Mouse (Mus musculus): ENCODE data around the gene Rgs6. TPM values are rescaled to one million over a fixed set of nuclear protein-coding genes. Genes with fewer than 3 reads are reported as not detected.

Rgs6 gene
- polyA plus RNA-seq, 1 experiment: 8.0 TPM

DNA sequence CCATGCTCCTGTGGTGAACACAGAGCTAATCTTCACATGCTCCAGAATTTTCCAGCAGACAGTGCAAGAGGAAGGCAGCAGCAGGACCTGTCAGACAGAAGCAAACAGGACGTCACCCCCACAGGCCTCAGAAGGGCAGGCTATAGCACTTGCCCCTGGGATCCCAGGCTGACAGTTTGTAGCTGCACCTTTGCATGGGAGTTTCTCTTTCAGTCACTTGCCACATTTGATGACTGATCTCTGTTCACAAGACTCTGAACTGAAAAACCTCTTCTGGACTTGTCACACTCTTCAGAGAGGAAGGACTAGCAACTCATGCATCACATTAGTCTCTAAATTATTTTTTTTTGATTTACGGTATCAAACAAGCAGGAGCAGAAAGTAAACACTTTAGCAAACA, 126.2 kb downstream of the Rgs6 start:
- DNase-seq (ENCODE audit: low read depth): no peak
- TF ChIP-seq CTCF (IDR thresholded peaks at IDR 0.05; ENCODE audit: borderline replicate concordance, extremely low read depth, insufficient read depth, insufficient read length): no peak
- TF ChIP-seq POLR2A (IDR thresholded peaks at IDR 0.05; ENCODE audit: borderline replicate concordance, extremely low read depth, insufficient read depth, insufficient read length, poor library complexity, severe bottlenecking): no peak

DNA sequence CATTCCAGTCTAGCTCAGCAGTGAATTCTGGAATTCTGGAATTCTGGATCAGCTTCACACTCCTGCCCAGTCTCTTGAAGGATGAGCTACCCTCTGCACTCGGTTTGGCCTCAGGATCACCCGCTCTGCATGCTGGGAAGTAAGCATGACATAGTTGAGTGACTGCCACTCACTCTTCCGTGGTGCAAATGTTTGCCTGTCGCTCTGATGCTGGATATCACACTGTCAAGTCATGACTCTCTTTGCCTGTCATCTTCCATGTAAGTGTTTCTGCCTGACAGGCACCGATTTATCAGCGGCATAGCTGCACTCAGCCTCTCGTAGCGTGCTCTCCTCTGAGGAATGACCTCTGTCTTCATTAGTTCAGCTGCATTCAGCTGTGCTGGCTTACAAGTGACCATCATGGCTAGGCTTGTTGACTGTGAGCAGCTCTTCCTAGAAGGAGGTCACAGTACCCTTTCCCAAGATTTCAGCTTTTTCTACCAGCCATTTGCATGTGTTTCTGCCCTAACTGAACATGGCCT, 135.0 kb downstream of the Rgs6 start:
- no peak for TF ChIP-seq POLR2A (IDR thresholded peaks at IDR 0.05; ENCODE audit: borderline replicate concordance, extremely low read depth, insufficient read depth, insufficient read length, poor library complexity, severe bottlenecking)
- TF ChIP-seq CTCF (IDR thresholded peaks at IDR 0.05; ENCODE audit: borderline replicate concordance, extremely low read depth, insufficient read depth, insufficient read length): no peak

DNA sequence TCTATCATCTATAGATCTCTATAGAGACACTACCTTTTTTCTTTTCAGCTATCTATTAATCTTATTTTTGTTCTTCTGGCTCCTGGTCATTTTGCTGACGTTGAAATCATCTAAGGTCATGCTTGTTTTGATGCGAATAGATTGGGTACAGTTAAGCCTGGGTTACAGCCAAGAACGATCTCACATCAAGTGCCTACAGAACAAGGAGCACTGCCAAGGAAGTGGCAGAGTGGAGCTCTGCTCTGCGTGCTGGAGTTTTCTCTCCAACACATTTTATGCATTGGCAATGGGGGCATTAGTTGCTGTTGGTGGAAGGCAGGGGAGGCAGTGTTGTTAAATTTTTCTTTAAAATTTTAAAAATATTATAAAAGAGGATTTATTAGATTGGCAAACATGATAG, 138.2 kb downstream of the Rgs6 start:
- TF ChIP-seq POLR2A (IDR thresholded peaks at IDR 0.05; ENCODE audit: borderline replicate concordance, extremely low read depth, insufficient read depth, insufficient read length, poor library complexity, severe bottlenecking) (no peak), CTCF (IDR thresholded peaks at IDR 0.05; ENCODE audit: borderline replicate concordance, extremely low read depth, insufficient read depth, insufficient read length) (no peak)
- DNase-seq (ENCODE audit: low read depth): peak; percentile 62

More for the DNA sequence above, 135.0 kb downstream of the Rgs6 start:
- DNase-seq (ENCODE audit: low read depth): no peak

DNA sequence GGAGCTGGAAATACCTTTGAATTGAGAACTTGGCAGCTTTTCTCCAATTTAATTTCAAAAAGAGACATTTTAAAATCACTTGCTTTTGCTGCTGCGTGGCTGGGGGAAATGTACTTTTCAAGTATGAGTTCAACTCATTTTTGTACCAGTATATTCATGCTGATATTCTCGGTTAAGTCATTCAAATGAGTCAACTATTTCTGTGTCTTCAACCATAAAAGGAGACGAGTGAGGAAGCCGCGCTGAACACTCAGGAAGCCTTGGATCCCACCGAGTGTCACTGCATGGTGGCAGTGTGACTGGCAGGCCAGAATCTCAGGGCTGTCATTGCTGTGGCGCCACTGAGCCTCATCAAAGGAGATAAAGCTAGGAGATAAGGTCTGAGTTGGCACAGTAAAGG, 143.5 kb downstream of the Rgs6 start:
- no peak for DNase-seq (ENCODE audit: low read depth)
- TF ChIP-seq POLR2A (IDR thresholded peaks at IDR 0.05; ENCODE audit: borderline replicate concordance, extremely low read depth, insufficient read depth, insufficient read length, poor library complexity, severe bottlenecking): no peak
- TF ChIP-seq CTCF (IDR thresholded peaks at IDR 0.05; ENCODE audit: borderline replicate concordance, extremely low read depth, insufficient read depth, insufficient read length): no peak

DNA sequence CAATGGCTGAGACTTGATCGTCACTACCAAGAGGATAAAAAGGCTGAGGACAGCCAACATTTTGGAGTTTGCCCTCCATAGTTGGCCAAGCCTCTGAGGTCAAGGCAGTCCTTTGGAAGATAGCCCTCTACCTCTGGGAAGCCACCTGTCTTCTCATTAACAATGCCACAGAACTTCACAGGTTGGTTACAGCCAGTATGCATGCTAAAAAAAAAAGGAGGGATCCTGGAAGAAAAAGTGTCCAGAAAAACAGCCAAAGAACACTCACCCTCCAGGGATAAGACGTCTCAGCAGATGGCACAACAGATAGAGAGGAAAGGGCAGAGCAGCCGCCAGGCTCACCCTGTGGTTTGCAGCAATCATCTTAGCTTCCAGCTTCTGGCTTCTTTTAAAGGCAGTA, 154.9 kb downstream of the Rgs6 start:
- no peak for TF ChIP-seq POLR2A (IDR thresholded peaks at IDR 0.05; ENCODE audit: borderline replicate concordance, extremely low read depth, insufficient read depth, insufficient read length, poor library complexity, severe bottlenecking)
- TF ChIP-seq CTCF (IDR thresholded peaks at IDR 0.05; ENCODE audit: borderline replicate concordance, extremely low read depth, insufficient read depth, insufficient read length): no peak
- no peak for DNase-seq (ENCODE audit: low read depth)

DNA sequence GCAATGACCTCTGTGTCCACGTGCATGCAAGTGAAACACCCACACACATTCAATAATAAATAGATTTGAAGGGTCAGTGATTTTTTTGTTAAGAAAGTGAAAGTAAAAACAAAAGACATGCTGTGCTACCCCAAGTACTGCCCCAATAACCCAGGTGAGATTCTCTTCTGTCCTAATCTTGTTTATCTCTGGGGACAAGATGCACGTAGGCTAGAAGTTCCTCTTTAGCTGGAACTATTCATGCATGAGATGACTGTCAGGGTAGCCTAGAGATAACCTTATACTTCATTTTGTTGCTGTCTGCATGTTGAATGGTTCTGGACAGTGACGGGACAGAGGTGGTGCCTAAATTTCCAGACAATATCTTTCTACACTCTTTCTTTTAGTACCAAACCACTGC, 155.9 kb downstream of the Rgs6 start:
- no peak for DNase-seq (ENCODE audit: low read depth)
- TF ChIP-seq POLR2A (IDR thresholded peaks at IDR 0.05; ENCODE audit: borderline replicate concordance, extremely low read depth, insufficient read depth, insufficient read length, poor library complexity, severe bottlenecking) (no peak), CTCF (IDR thresholded peaks at IDR 0.05; ENCODE audit: borderline replicate concordance, extremely low read depth, insufficient read depth, insufficient read length) (no peak)

DNA sequence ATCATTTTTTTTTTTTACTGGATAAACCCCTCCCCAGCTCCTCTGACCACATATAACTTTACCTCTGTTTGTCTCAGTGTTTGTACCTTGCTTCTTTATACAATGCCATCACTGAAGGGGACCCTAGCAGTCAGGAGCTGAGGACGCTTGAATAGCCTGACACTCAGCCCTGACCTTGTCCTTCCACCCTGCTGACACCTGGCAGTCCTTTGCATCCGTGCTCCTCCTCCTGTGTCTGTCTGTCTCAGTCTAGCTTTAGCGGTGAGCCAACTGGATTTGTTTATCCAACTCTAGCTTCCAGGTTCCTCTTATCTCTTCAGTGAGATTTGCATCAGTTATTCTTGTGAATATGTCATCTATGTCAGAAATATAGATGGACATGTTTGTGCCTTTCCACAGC, 156.7 kb downstream of the Rgs6 start:
- DNase-seq (ENCODE audit: low read depth): no peak
- TF ChIP-seq CTCF (IDR thresholded peaks at IDR 0.05; ENCODE audit: borderline replicate concordance, extremely low read depth, insufficient read depth, insufficient read length) (no peak), POLR2A (IDR thresholded peaks at IDR 0.05; ENCODE audit: borderline replicate concordance, extremely low read depth, insufficient read depth, insufficient read length, poor library complexity, severe bottlenecking) (no peak)

DNA sequence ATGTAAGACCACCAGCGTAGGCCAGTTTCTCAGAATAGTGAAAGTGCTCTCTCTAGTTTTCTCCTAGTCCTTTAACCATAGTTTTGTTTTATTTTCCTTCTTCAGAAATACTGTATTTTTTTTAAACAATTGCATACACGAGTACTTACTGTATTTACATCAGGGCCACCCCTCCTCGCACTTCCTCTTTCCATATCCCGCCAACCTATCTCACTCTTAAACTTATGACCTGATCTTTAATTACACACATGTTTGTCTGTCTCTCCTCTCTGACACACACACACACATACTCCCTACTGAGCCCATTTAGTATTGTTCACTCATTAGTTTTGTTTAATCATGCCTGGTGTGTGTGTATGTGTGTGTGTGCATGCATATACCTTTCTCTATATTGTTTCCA, 159.0 kb downstream of the Rgs6 start:
- TF ChIP-seq CTCF (IDR thresholded peaks at IDR 0.05; ENCODE audit: borderline replicate concordance, extremely low read depth, insufficient read depth, insufficient read length) (no peak), POLR2A (IDR thresholded peaks at IDR 0.05; ENCODE audit: borderline replicate concordance, extremely low read depth, insufficient read depth, insufficient read length, poor library complexity, severe bottlenecking) (no peak)
- no peak for DNase-seq (ENCODE audit: low read depth)

DNA sequence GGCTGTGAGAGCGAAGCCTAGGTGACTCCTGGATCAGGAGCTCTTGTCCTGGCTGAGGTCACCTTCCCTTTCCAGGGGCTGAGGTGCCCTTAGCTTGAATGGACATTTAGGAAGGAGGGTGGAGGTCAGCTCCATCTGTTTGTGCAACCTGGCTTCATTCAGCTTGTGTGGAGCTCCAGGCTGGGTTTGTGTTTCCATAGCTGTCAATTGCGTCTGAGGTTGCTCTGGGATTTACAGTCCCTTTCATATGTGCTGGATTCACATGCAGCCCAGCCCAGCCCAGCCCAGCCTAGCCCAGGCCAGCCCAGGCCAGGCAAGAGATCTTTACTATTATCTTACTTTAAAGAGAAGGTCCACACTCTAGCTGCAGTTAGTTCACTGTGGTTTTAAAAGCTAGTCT, 163.8 kb downstream of the Rgs6 start:
- TF ChIP-seq POLR2A (IDR thresholded peaks at IDR 0.05; ENCODE audit: borderline replicate concordance, extremely low read depth, insufficient read depth, insufficient read length, poor library complexity, severe bottlenecking) (no peak), CTCF (IDR thresholded peaks at IDR 0.05; ENCODE audit: borderline replicate concordance, extremely low read depth, insufficient read depth, insufficient read length) (no peak)
- no peak for DNase-seq (ENCODE audit: low read depth)

DNA sequence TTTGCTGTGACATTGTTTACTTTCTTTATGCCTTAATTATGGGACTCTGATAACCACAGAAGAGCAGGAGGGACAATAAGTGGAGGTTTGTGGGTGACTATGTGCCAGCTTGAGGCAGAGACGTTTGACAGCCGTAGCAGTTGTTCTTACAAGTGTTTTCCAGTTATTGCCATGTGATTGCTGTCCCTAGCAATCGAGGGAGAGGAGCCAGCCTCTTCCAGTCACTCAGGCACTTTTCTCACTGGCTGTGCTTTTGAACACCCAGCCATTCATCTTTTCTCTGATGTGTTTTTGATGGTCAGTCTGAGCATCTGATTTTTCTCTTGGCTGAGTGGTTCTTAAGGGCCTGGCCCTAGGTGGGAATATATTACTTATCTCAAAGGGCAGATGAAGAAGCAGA, 166.4 kb downstream of the Rgs6 start:
- peak; percentile 52 for DNase-seq (ENCODE audit: low read depth)
- TF ChIP-seq CTCF (IDR thresholded peaks at IDR 0.05; ENCODE audit: borderline replicate concordance, extremely low read depth, insufficient read depth, insufficient read length) (no peak), POLR2A (IDR thresholded peaks at IDR 0.05; ENCODE audit: borderline replicate concordance, extremely low read depth, insufficient read depth, insufficient read length, poor library complexity, severe bottlenecking) (no peak)

DNA sequence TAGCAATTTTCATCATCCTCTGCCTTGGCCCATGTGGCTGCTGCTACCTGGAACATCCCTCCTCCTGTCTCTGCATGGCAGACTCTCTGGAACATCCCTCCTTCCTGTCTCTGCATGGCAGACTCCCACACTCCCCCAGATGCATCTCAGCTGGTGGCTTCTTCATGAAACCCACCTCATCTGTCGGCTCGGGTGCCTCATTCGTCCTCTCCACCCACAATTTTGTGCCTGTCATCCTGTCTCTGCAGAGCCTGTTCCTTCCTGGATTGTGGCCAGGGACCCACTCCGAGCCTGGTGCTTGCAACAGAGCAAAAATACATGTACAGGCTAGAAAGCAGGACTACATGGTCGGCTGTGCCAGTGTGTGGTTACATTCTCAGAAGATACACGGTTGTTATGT, 168.7 kb downstream of the Rgs6 start:
- TF ChIP-seq POLR2A (IDR thresholded peaks at IDR 0.05; ENCODE audit: borderline replicate concordance, extremely low read depth, insufficient read depth, insufficient read length, poor library complexity, severe bottlenecking): no peak
- TF ChIP-seq CTCF (IDR thresholded peaks at IDR 0.05; ENCODE audit: borderline replicate concordance, extremely low read depth, insufficient read depth, insufficient read length): no peak
- no peak for DNase-seq (ENCODE audit: low read depth)

DNA sequence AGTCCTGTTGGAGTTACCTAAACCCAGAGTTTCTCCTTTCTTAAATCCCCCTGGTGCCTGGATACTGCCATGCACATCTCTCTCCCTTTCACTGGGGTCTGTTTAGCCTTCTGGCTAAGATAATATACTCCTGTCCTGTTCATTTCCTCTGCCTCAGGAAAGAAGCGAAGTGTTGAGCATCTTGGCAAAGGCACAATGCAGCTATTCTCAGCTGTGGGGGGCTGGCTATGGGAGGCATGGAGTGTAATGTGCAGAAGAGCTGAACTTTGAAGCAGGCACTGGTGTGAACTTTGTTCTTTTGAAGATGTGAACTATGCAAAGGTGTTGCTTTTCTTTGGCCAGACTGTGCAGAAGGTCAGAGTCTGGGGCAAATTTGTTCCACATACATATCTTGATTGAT, 169.3 kb downstream of the Rgs6 start:
- no peak for DNase-seq (ENCODE audit: low read depth)
- TF ChIP-seq POLR2A (IDR thresholded peaks at IDR 0.05; ENCODE audit: borderline replicate concordance, extremely low read depth, insufficient read depth, insufficient read length, poor library complexity, severe bottlenecking) (no peak), CTCF (IDR thresholded peaks at IDR 0.05; ENCODE audit: borderline replicate concordance, extremely low read depth, insufficient read depth, insufficient read length) (no peak)

Measured in brain, embryonic 14.5 days (tissue).